Mouse (Mus musculus) hindbrain, embryonic 11.5 days (tissue): ENCODE results near the gene Bpifb9a. TPM values are rescaled to one million over a fixed set of nuclear protein-coding genes. Genes with fewer than 3 reads are reported as not detected.
"Not testable (repeated sequence)": the region's sequence is repeated elsewhere in the genome, so short reads cannot be mapped to it uniquely, and the experiment has no call there.

Source experiments
- ATAC-seq: fragments of 200-750 bp; cut with Nextera tagmentation; 2 replicates; pipeline ENCODE4 v1.8.0; 2017; ENCODE audit warnings: mild to moderate bottlenecking, moderate TSS enrichment, moderate library complexity; ENCODE audit not compliant: low FRiP score
- DNase-seq: peaks from one replicate; pipeline ENCODE4 v3.0.0-alpha.2; 2015; ENCODE audit warnings: low spot score
- H3K27ac ChIP-seq: fragments of 300-500 bp; sonication (generic); 2 replicates; pipeline ENCODE4 v1.5.1; 2014; ENCODE audit warnings: mild to moderate bottlenecking, low read depth, low read length
- H3K27me3 ChIP-seq: fragments of 300-500 bp; sonication (generic); 2 replicates; pipeline ENCODE4 v1.6.1; 2014; ENCODE audit warnings: mild to moderate bottlenecking, low read length, moderate library complexity, mixed read lengths; ENCODE audit not compliant: control insufficient read depth, insufficient read depth
- H3K36me3 ChIP-seq: fragments of 300-500 bp; sonication (generic); 2 replicates; pipeline ENCODE4 v1.6.1; 2014; ENCODE audit warnings: mild to moderate bottlenecking, low read length, moderate library complexity, mixed read lengths; ENCODE audit not compliant: control insufficient read depth, insufficient read depth
- H3K4me1 ChIP-seq: fragments of 300-500 bp; sonication (generic); replicated peaks from 2 replicates; pipeline ENCODE4 v1.6.1; 2014; ENCODE audit warnings: low read length, mixed read lengths; ENCODE audit not compliant: control insufficient read depth, insufficient read depth
- H3K4me2 ChIP-seq: fragments of 300-500 bp; sonication (generic); replicated peaks from 2 replicates; pipeline ENCODE4 v1.6.1; 2014; ENCODE audit warnings: mild to moderate bottlenecking, low read depth, low read length
- H3K4me3 ChIP-seq: fragments of 300-500 bp; sonication (generic); 2 replicates; pipeline ENCODE4 v1.5.1; 2014; ENCODE audit warnings: low read depth, low read length
- H3K9ac ChIP-seq: fragments of 300-500 bp; sonication (generic); 2 replicates; pipeline ENCODE4 v1.6.1; 2014; ENCODE audit warnings: low read depth, low read length
- H3K9me3 ChIP-seq: fragments of 300-500 bp; sonication (generic); 2 replicates; pipeline ENCODE4 v1.6.1; 2016; ENCODE audit warnings: low read length; ENCODE audit not compliant: control insufficient read depth
- WGBS: fragments of 180-500 bp; shearing (Covaris S2); extraction: QIAGEN DNeasy Blood & Tissue Kit; methylation state at CpG from one replicate; pipeline ENCODE4 v1.1.7; 2014; 5-methylcytosine and 5-hydroxymethylcytosine counted together
- polyA plus RNA-seq: library from polyadenylated mRNA; unstranded; fragments of >200 nt; fragmentation: Nextera tagmentation; extraction: Ambion mirVana; gene quantifications from 2 replicates; pipeline ENCODE4 v1.2.1, GENCODE M21; 2014

Bpifb9a gene
- polyA plus RNA-seq, 1 experiment from 2014 or later = not detected

GRCm38 (mm10) chr2:154291866-154292265 is 34.2 kb downstream of the Bpifb9a start:
- H3K27me3 ChIP-seq, ATAC-seq, H3K4me1 ChIP-seq, H3K9me3 ChIP-seq, H3K27ac ChIP-seq, H3K4me2 ChIP-seq, H3K36me3 ChIP-seq, H3K9ac ChIP-seq, DNase-seq, H3K4me3 ChIP-seq: not testable (repeated sequence)
- 83% methylated on average over 3 of the region's 3 CpGs for WGBS

DNA sequence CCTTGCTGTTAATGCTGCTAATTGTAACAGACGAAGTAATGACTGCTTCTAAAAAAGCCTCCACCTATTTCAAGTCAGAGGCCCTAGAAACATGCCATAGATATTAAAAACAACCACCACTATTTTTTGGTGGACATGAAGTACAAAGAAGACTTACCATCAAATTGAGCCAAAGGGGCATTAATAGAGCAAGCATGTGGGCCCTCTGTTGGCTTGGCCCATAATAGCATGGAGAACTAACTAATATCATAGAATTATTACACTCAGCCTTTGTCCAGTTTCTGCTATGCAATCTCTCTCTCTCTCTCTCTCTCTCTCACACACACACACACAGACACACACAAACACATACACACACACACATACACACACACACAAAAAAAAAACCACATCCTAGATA is 35.2 kb downstream of the Bpifb9a start:
- no peak overlapping the region for H3K27ac ChIP-seq
- no peak overlapping the region for H3K4me2 ChIP-seq
- ATAC-seq (no peak), DNase-seq (no peak)
- no peak overlapping the region for H3K9ac ChIP-seq
- no peaks in the 10 kb centered on the region for H3K36me3 ChIP-seq
- no peak overlapping the region for H3K4me3 ChIP-seq
- 92% methylated on average over 1 of the region's 1 CpGs for WGBS
- H3K9me3 ChIP-seq = no peaks in the 10 kb centered on the region
- H3K27me3 ChIP-seq = no peaks in the 10 kb centered on the region
- H3K4me1 ChIP-seq = no peaks in the 10 kb centered on the region

DNA sequence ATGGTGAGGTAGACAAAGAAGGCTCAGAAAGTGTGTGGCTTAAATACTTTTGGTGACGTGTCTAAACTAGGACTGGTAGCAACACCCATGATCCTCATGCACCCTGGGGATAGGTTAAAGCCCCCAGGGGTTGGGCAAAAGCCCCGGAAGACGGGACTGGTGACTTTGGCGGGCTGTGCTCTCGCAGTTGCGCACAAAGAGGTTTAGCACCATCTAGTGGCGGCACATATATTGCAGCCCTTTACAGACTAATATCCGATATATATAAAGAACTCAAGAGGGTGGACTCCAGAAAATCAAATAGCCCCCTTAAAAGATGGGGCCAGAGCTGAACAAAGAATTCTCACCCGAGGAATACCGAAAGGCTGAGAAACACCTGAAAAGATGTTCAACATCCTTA is 37.1 kb downstream of the Bpifb9a start:
- not testable (repeated sequence) for H3K9me3 ChIP-seq, H3K4me1 ChIP-seq, ATAC-seq, H3K27me3 ChIP-seq, H3K27ac ChIP-seq, H3K9ac ChIP-seq, H3K4me2 ChIP-seq, H3K4me3 ChIP-seq, H3K36me3 ChIP-seq
- WGBS = under 1% methylated on average over 10 of the region's 10 CpGs
- peak; percentile 76 for DNase-seq

DNA sequence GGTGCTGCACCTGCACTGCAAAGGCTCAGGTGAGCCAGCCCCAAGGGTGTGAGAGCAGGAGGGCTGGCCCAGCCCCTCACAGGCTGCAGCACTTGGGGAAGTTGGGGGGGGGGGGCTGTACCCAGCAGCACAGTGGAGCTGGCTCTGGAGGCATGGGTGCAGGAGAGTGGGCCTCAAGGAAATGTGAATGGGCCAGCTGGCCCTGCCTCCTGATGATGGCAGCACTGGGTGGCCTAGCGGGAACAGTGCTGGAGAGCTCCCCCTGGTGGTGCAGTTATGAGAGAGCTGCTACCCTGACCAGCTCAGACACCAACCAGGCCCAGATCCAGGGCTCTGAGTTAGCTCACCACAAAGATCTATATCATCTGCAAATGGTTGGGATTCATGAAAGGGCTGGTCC is 42.8 kb downstream of the Bpifb9a start:
- DNase-seq (peak; percentile 85), ATAC-seq (peak; percentile 64; the same call in 1 of the 2 replicates)
- Histone ChIP-seq H3K4me3 (no peak overlapping the region), H3K36me3 (no peaks in the 10 kb centered on the region), H3K27me3 (no peaks in the 10 kb centered on the region), H3K27ac (no peak overlapping the region), H3K9ac (no peak overlapping the region), H3K4me1 (no peaks in the 10 kb centered on the region), H3K4me2 (no peak overlapping the region), H3K9me3 (no peaks in the 10 kb centered on the region)
- WGBS = 7% methylated on average over 1 of the region's 1 CpGs

- Histone ChIP-seq H3K4me3 (no peak overlapping the region), H3K4me2 (no peak overlapping the region), H3K9me3 (no peaks in the 10 kb centered on the region), H3K4me1 (no peaks in the 10 kb centered on the region), H3K27me3 (no peaks in the 10 kb centered on the region), H3K27ac (no peak overlapping the region), H3K36me3 (no peaks in the 10 kb centered on the region), H3K9ac (no peak overlapping the region)
- ATAC-seq (no peak), DNase-seq (no peak)
- 80% methylated on average over 3 of the region's 3 CpGs for WGBS
These were observed 44.1 kb downstream of the Bpifb9a start for GRCm38 (mm10) chr2:154301763-154302162.

GRCm38 (mm10) chr2:154304604-154305003 is 47.0 kb downstream of the Bpifb9a start:
- not testable (repeated sequence) for ATAC-seq, H3K4me2 ChIP-seq, DNase-seq, H3K36me3 ChIP-seq, H3K27me3 ChIP-seq, H3K9me3 ChIP-seq, H3K4me3 ChIP-seq, H3K4me1 ChIP-seq, H3K27ac ChIP-seq, H3K9ac ChIP-seq
- WGBS = 88% methylated on average over 1 of the region's 3 CpGs

DNA sequence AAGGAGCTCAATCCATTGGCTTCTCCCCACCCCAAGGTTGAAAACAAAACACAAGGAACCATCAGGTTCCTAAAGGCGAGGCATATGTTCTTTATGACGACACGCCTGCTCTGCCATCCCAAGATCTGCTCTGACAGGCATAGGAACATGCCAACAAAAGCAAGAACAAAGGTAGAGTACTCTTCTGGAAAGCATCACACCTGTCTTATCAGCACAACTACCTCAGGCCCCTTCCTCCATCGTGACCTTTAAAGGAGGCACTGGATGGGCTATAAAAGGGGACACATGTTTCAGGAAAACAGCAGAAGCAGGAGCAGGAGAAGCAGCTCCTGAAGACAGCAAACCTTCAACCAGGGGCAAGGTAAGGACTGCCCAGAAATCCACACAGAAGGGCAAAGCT is 49.3 kb downstream of the Bpifb9a start, which contains the start of gene Bpifb9b:
Gene Bpifb9b, plus strand, starts transcription at position 301 of the 400 bp plus-strand sequence.
- H3K4me1 ChIP-seq, H3K4me3 ChIP-seq, ATAC-seq, H3K9ac ChIP-seq, H3K27me3 ChIP-seq, DNase-seq, H3K4me2 ChIP-seq, H3K27ac ChIP-seq, H3K9me3 ChIP-seq, H3K36me3 ChIP-seq: not testable (repeated sequence)
- WGBS = 85% methylated on average over 4 of the region's 4 CpGs

- H3K9ac ChIP-seq, H3K4me2 ChIP-seq, H3K36me3 ChIP-seq, H3K4me3 ChIP-seq, H3K27ac ChIP-seq, ATAC-seq, H3K4me1 ChIP-seq, H3K9me3 ChIP-seq, DNase-seq, H3K27me3 ChIP-seq: not testable (repeated sequence)
- WGBS = 86% methylated on average over 5 of the region's 5 CpGs
These were observed 56.1 kb downstream of the Bpifb9a start for GRCm38 (mm10) chr2:154313771-154314170.
